Mouse (Mus musculus) neural tube, embryonic 15.5 days (tissue): ENCODE results near the gene Hmgb4. TPM values are rescaled to one million over a fixed set of nuclear protein-coding genes. Genes with fewer than 3 reads are reported as not detected.
A peak's percentile ranks its signal among the peaks of the same experiment; 100 is the strongest.

Experiments used
- ATAC-seq: fragments of 200-750 bp; cut with Nextera tagmentation; 2 replicates; pipeline ENCODE4 v1.8.0; 2017; ENCODE audit warnings: mild to moderate bottlenecking, moderate TSS enrichment, moderate library complexity; ENCODE audit not compliant: low FRiP score
- H3K27ac ChIP-seq: fragments of 300-500 bp; sonication (generic); replicated peaks from 2 replicates; pipeline ENCODE4 v1.5.1; 2015; ENCODE audit warnings: mild to moderate bottlenecking, inconsistent platforms
- H3K27me3 ChIP-seq: fragments of 300-500 bp; sonication (generic); replicated peaks from 2 replicates; pipeline ENCODE4 v1.6.1; 2015; ENCODE audit warnings: inconsistent platforms
- H3K36me3 ChIP-seq: fragments of 300-500 bp; sonication (generic); 2 replicates; pipeline ENCODE4 v1.6.1; 2015; ENCODE audit warnings: inconsistent platforms
- H3K4me1 ChIP-seq: fragments of 300-500 bp; sonication (generic); 2 replicates; pipeline ENCODE4 v1.6.1; 2015; ENCODE audit warnings: inconsistent platforms
- H3K4me2 ChIP-seq: fragments of 300-500 bp; sonication (generic); 2 replicates; pipeline ENCODE4 v1.6.1; 2015; ENCODE audit warnings: inconsistent platforms, mild to moderate bottlenecking, moderate library complexity
- H3K4me3 ChIP-seq: fragments of 300-500 bp; sonication (generic); replicated peaks from 2 replicates; pipeline ENCODE4 v1.5.1; 2015; ENCODE audit warnings: mild to moderate bottlenecking, inconsistent platforms
- H3K9ac ChIP-seq: fragments of 300-500 bp; sonication (generic); replicated peaks from 2 replicates; pipeline ENCODE4 v1.6.1; 2015; ENCODE audit warnings: mild to moderate bottlenecking, inconsistent platforms
- H3K9me3 ChIP-seq: fragments of 300-500 bp; sonication (generic); replicated peaks from 2 replicates; pipeline ENCODE4 v1.6.1; 2016; ENCODE audit warnings: inconsistent platforms
- WGBS: fragments of 180-500 bp; shearing (Covaris S2); methylation state at CpG from one replicate; pipeline ENCODE4 v1.1.7; 2015; ENCODE audit warnings: mixed read lengths; 5-methylcytosine and 5-hydroxymethylcytosine counted together
- polyA plus RNA-seq: library from polyadenylated mRNA; unstranded; fragments of >200 nt; fragmentation: Nextera tagmentation; extraction: Ambion mirVana; gene quantifications from 2 replicates; pipeline ENCODE4 v1.2.1, GENCODE M21; 2015

Hmgb4 gene
- polyA plus RNA-seq, result not detected in 2 replicates

DNA sequence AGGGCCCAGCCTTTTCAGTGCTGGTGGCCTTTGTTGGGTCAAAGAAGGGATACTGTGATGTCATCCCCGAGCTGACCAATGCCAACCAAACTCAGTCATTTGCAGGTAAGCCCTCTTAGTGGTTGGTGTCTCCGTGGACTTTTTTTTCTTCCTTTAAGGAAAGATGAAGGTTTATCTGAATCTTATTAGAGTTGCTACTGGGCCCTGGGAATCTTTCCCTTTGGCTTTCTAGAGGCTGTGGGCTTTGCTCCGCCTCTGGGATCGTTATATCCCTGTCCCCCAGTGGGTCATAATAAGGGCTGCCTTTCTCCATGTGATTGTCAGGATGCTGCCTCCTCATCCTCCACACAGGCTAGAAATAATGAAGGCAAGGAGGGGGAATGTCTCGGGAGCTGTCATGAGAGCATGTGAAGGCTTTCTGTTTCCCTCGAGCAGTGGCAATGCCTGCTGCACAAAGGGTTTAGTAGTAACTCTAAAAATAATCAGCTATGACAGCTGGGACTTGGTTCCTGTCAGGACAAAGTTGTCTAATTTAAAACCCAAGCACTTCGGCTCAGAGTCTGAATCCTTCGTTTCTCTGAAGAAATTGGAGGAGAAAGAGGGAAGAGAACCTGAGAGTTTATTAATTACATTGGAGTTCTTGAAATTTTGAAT, at the start of gene Hmgb4:
TSS of gene Hmgb4 (minus strand) at position 51 of the 654 bp plus-strand sequence.
- no peaks in the 10 kb centered on the region for H3K27me3 ChIP-seq
- H3K27ac ChIP-seq, result no peak within 1 kb of the TSS
- H3K4me1 ChIP-seq, result no peaks in the 10 kb centered on the region
- WGBS, result 71% methylated on average over 8 of the region's 8 CpGs
- H3K4me3 ChIP-seq, result no peak within 1 kb of the TSS
- H3K4me2 ChIP-seq, result no peak within 1 kb of the TSS
- H3K9ac ChIP-seq, result no peak within 1 kb of the TSS
- H3K9me3 ChIP-seq, result no peaks in the 10 kb centered on the region
- no peak for ATAC-seq
- H3K36me3 ChIP-seq, result no peaks in the 10 kb centered on the region; the same call in 1 of the 2 replicates

DNA sequence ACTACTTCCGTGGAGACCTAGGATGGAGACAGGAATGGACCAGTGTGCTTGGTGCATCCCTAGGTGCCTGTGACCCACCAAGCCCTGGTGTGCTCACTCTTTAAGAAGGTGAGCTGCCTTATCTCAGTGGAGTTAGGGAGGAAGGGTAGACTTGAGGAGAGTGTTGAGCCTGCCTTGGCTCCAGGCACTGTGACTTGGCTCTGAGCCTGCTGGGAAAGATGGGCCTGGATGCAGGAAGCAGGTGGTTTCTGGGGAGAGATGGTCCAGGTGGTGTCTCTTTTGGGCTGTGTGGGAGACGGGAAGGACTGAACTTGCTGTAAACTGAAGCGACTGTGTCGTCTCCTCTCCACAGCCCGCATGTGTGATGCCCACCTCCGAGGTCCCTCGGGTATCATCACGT, 45.3 kb upstream of the Hmgb4 start:
- no peaks in the 10 kb centered on the region for H3K4me1 ChIP-seq
- H3K4me3 ChIP-seq, result no peak overlapping the region
- H3K27ac ChIP-seq, result no peak overlapping the region
- no peaks in the 10 kb centered on the region for H3K27me3 ChIP-seq
- WGBS, result 91% methylated on average over 8 of the region's 8 CpGs
- no peaks in the 10 kb centered on the region for H3K9me3 ChIP-seq
- no peak overlapping the region for H3K4me2 ChIP-seq
- H3K36me3 ChIP-seq, result 0 out of 2 replicates have a peak, but pooled peaks cover 2% of the 10 kb centered on the region
- no peak overlapping the region for H3K9ac ChIP-seq
- ATAC-seq, result no peak

DNA sequence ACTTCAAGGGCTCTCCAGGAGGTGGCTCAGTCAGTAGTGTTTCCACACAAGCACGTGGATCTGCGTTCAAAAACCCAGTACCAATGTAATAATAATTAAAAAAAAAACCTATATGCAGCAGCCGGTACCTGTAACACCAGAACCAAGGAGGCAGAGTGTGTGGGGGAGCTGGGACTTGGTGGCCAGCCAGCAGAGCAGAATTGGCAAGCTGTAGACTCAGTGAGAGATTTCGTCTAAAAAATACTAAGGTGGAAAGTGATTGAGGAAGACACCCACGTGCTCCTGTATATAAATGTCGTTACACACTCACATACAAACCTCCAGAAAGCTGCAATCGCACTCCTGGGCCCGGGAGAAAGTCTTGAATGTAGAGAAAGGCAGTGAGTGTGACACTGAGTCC, 43.3 kb upstream of the Hmgb4 start:
- no peak for ATAC-seq
- Histone ChIP-seq H3K27me3 (no peaks in the 10 kb centered on the region), H3K36me3 (0 out of 2 replicates have a peak, but pooled peaks cover 2% of the 10 kb centered on the region), H3K4me2 (no peak overlapping the region), H3K9me3 (no peaks in the 10 kb centered on the region), H3K4me1 (no peaks in the 10 kb centered on the region), H3K9ac (no peak overlapping the region), H3K4me3 (no peak overlapping the region), H3K27ac (no peak overlapping the region)
- WGBS, result 78% methylated on average over 8 of the region's 8 CpGs

DNA sequence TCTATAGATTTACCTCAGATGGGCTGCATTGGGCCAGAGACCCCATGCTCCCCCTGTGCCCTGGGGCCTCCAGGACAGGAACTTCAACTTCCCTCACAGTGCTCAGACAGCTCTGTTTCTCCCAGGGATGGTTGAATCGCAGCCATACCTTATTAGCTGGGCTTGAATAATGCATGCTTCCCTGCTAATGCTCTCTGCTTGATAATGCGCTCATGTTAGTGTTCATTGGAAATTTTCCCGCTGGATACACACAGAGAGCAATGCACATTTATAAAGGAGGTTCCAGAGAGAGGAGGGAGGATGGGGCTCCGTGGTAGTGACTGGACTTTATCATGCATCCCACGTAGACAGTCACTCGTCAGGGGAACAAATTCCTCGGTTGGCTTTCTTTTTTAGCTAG, 27.3 kb upstream of the Hmgb4 start:
- H3K4me2 ChIP-seq, result no peak overlapping the region
- WGBS, result 58% methylated on average over 7 of the region's 7 CpGs
- no peaks in the 10 kb centered on the region for H3K9me3 ChIP-seq
- no peaks in the 10 kb centered on the region for H3K27me3 ChIP-seq
- peak; percentile 74 for ATAC-seq
- no peak overlapping the region for H3K9ac ChIP-seq
- H3K36me3 ChIP-seq, result no peaks in the 10 kb centered on the region
- H3K4me3 ChIP-seq, result no peak overlapping the region
- peaks cover 10% of the 10 kb centered on the region; the same call in 1 of the 2 replicates for H3K4me1 ChIP-seq
- peak overlapping the region; percentile 43; the same call in 1 of the 2 replicates for H3K27ac ChIP-seq

DNA sequence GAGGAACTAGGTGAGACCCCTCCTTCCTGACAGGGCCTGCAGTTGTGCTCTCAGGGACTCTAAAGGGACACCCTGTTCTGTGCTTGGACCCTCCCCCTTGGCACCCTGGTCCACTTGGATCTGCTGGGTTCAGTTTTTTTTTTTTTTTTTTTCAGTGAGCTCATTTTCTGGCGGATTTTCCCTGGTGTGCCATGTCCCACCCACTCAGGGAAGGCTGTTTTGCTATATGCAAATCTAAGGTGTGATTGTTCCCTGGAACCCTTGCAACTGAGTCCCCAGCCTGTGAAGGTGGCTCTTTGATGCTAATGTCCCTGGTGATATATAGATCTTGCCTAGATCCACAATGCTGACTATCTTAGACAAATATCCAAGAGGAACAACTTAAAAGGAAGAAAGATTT, 24.3 kb upstream of the Hmgb4 start:
- Histone ChIP-seq H3K9ac (no peak overlapping the region), H3K4me3 (no peak overlapping the region), H3K4me1 (peaks cover 10% of the 10 kb centered on the region; the same call in 1 of the 2 replicates), H3K9me3 (no peaks in the 10 kb centered on the region), H3K4me2 (no peak overlapping the region), H3K27me3 (no peaks in the 10 kb centered on the region), H3K36me3 (no peaks in the 10 kb centered on the region), H3K27ac (no peak overlapping the region)
- WGBS, result 76% methylated on average over 1 of the region's 1 CpGs
- ATAC-seq, result no peak

DNA sequence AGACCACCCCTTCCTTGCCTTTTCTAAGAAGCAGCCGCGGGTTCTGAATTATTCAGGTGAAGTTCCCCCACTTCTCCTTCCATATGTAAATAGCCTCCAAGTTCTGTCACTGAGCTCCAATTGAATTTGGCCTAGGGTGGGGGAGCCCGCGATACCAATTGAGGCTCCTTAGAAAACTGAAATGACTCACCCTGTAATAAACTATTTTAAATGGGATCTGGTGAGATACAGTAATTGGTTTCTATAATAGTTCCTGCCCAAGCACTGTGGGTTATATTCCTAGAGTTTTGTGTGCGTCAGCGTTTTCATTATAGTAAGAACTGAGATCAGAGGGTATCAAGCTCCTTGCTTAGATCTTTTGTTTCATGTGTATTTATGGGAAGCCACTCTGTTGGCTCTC, 14.8 kb upstream of the Hmgb4 start:
- no peak overlapping the region for H3K4me2 ChIP-seq
- whole genome bisulfite sequencing, result 63% methylated on average over 6 of the region's 6 CpGs
- peaks cover 7% of the 10 kb centered on the region; the same call in 1 of the 2 replicates for H3K36me3 ChIP-seq
- ATAC-seq, result no peak
- peaks cover 33% of the 10 kb centered on the region for H3K4me1 ChIP-seq
- H3K27me3 ChIP-seq, result no peaks in the 10 kb centered on the region
- no peak overlapping the region for H3K27ac ChIP-seq
- no peaks in the 10 kb centered on the region for H3K9me3 ChIP-seq
- no peak overlapping the region for H3K9ac ChIP-seq
- H3K4me3 ChIP-seq, result no peak overlapping the region

DNA sequence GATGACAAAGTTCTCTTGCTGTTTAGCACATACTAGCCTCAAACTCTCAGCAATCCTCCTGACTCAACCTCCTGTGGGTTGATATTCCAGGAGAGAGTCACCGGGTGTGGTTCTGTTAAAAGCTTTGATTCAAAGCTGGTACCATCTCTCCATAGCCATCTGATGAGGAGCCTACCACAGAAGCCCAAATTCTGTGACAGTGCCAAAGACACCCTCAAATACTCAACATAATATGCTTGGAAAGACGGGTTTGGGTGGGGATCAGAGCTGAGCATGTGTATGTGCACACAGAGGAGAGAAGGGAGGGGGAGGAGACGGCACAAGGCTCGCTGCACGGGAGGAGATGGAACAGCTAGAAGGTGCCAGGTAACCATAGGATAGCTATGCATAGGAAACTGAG, 14.4 kb upstream of the Hmgb4 start:
- peaks cover 38% of the 10 kb centered on the region for H3K4me1 ChIP-seq
- 76% methylated on average over 5 of the region's 5 CpGs for WGBS
- H3K36me3 ChIP-seq, result peaks cover 7% of the 10 kb centered on the region; the same call in 1 of the 2 replicates
- no peak for ATAC-seq
- H3K4me3 ChIP-seq, result no peak overlapping the region
- no peak overlapping the region for H3K27ac ChIP-seq
- H3K4me2 ChIP-seq, result no peak overlapping the region
- H3K27me3 ChIP-seq, result no peaks in the 10 kb centered on the region
- H3K9me3 ChIP-seq, result no peaks in the 10 kb centered on the region
- H3K9ac ChIP-seq, result no peak overlapping the region

DNA sequence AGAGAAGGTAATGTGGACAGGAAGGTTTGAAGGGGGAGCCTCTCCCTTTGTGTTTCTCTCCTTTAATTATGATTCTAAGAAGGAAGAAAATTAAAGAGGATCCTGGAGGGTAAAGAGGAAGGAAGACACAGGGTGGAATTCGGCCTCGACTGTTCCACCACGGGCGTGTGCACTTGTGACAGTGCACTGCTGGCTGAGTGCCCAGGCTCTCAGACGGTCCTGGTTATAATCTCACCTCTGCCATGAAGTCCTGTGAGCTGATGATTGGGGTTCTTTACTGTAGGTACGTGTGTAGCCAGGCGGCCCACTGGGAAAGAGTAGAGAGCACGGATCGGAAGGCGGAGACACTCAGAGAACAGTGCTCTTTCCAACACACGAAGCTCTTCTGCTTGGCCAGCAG, 12.4 kb upstream of the Hmgb4 start:
- H3K27ac ChIP-seq, result peak overlapping the region; percentile 67; the same call in 1 of the 2 replicates
- H3K9me3 ChIP-seq, result no peaks in the 10 kb centered on the region
- no peak overlapping the region for H3K4me2 ChIP-seq
- H3K36me3 ChIP-seq, result peaks cover 5% of the 10 kb centered on the region; the same call in 1 of the 2 replicates
- H3K27me3 ChIP-seq, result no peaks in the 10 kb centered on the region
- H3K4me3 ChIP-seq, result no peak overlapping the region
- peaks cover 52% of the 10 kb centered on the region for H3K4me1 ChIP-seq
- no peak for ATAC-seq
- 50% methylated on average over 11 of the region's 11 CpGs for WGBS
- H3K9ac ChIP-seq, result no peak overlapping the region

DNA sequence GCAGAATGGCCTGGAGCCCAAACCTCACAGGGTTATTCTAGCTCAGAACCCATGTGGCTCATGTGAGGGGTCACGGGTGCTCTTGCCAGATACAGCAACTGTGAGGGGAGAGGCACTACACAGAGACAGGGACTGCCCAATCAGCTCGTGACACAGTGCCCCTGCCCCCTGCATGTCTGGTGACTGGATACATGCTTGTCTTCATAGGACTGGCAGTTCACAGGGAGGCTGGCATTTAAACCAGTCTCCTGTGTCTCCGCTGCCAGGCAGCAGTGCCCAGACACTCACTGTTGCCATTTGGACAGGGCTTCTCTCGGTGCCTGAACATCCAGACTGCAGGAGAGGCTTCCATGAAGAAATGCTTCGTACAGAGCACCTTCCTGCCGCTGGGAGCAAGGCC, 11.7 kb upstream of the Hmgb4 start:
- Histone ChIP-seq H3K4me3 (no peak overlapping the region), H3K9ac (no peak overlapping the region), H3K4me2 (no peak overlapping the region), H3K27ac (peak overlapping the region; percentile 67), H3K4me1 (peaks cover 52% of the 10 kb centered on the region), H3K36me3 (no peaks in the 10 kb centered on the region; the same call in 1 of the 2 replicates), H3K27me3 (no peaks in the 10 kb centered on the region), H3K9me3 (no peaks in the 10 kb centered on the region)
- ATAC-seq, result no peak
- WGBS, result 50% methylated on average over 6 of the region's 6 CpGs

DNA sequence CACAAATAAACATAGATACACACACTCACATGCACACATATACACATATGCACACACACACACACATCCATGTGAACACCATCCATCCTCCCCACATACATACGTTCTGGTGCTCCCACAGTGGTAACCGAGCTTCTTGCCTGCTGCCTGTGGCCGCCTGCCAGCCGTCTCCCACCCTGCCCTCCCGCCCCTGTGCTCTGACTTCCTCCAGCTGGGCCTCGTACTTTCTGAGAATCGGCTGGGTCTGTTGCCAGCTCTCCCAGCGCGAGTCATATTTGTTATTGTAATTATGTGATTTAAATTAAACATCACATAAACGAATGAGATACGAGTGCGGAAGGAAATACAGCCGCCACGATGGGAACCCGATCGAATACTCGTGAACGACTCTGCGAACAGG, 10.2 kb upstream of the Hmgb4 start:
- Histone ChIP-seq H3K4me2 (no peak overlapping the region), H3K9me3 (no peaks in the 10 kb centered on the region), H3K4me1 (peaks cover 52% of the 10 kb centered on the region), H3K27ac (no peak overlapping the region), H3K9ac (no peak overlapping the region), H3K36me3 (no peaks in the 10 kb centered on the region), H3K4me3 (no peak overlapping the region), H3K27me3 (no peaks in the 10 kb centered on the region)
- ATAC-seq, result 0 out of 2 replicates have a peak, but pooled peaks have one; percentile 29
- WGBS, result 39% methylated on average over 19 of the region's 19 CpGs

DNA sequence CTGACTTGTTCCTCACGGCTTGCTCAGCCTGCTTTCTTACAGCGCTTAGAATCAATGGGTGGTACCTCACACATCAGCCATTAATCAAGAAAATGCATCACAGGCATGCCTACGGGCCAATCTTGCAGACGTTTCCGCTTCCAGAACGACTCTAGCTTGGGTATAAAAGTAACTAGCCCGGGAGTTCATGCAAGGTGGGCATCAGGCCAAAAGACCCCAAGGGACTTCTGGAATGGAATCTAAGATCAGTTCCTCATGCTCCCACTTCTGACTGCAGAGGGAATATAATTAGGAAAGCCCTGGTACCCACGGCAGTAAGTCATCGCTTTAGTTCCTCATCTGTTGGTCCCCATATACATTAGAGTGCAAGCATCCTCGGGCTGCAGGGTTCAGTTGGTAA, 9.4 kb upstream of the Hmgb4 start:
- Histone ChIP-seq H3K9ac (no peak overlapping the region), H3K9me3 (no peaks in the 10 kb centered on the region), H3K27me3 (no peaks in the 10 kb centered on the region), H3K36me3 (no peaks in the 10 kb centered on the region), H3K4me2 (no peak overlapping the region), H3K4me3 (no peak overlapping the region), H3K27ac (no peak overlapping the region), H3K4me1 (peaks cover 47% of the 10 kb centered on the region)
- ATAC-seq, result no peak
- 45% methylated on average over 10 of the region's 10 CpGs for WGBS

DNA sequence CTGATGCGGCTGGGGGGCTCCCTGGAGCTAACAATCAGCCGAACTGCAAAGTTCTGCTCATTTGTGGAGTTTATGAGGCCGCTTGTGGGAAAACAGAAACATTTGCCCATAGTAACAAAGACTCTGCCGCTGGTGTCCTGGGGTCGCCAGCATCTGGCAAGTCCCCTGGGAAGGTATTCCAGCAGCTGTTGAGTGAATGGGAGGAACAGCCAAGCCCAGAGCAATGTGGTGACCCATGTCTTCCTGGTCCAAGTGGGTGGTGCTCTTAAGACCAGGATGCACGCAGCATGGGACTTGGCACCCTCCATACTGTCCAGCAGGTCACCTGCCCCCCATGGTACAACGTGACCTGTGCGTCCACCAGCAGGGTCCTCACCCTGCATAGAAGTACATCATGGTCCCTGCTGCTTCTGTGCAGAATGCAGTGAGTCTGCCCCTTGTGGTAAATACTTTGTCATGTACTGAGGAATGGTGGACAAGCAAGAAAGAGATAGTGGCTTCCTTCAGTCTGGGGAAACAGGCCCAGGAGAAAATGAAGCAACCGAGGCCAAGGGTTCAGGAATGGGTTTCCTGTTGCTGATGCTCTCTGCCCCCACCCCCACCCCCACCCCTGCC, 8.6 kb upstream of the Hmgb4 start:
- Histone ChIP-seq H3K27ac (no peak overlapping the region), H3K9me3 (no peaks in the 10 kb centered on the region), H3K4me3 (no peak overlapping the region), H3K27me3 (no peaks in the 10 kb centered on the region), H3K4me2 (no peak overlapping the region), H3K9ac (no peak overlapping the region), H3K4me1 (peaks cover 47% of the 10 kb centered on the region), H3K36me3 (no peaks in the 10 kb centered on the region)
- 0 out of 2 replicates have a peak, but pooled peaks have one; percentile 25 for ATAC-seq
- WGBS, result 69% methylated on average over 9 of the region's 9 CpGs
